Mouse (Mus musculus) midbrain, embryonic 10.5 days (tissue): ENCODE measurements around the gene Sec22c. TPM values are rescaled to one million over a fixed set of nuclear protein-coding genes. Genes with fewer than 3 reads are reported as not detected.

Experiments
- DNase-seq: peaks from one replicate; pipeline ENCODE4 v3.0.0-alpha.2; 2017; ENCODE audit warnings: low spot score
- H3K27ac ChIP-seq: fragments of 300-500 bp; sonication (generic); replicated peaks from 2 replicates; pipeline ENCODE4 v1.5.1; 2016; ENCODE audit warnings: mild to moderate bottlenecking
- H3K27me3 ChIP-seq: fragments of 300-500 bp; sonication (generic); 2 replicates; pipeline ENCODE4 v1.6.1; 2016; ENCODE audit warnings: low read depth, mild to moderate bottlenecking; ENCODE audit not compliant: poor library complexity, severe bottlenecking
- H3K36me3 ChIP-seq: fragments of 300-500 bp; sonication (generic); 2 replicates; pipeline ENCODE4 v1.6.1; 2016; ENCODE audit warnings: mild to moderate bottlenecking, moderate library complexity
- H3K4me1 ChIP-seq: fragments of 300-500 bp; sonication (generic); 2 replicates; pipeline ENCODE4 v1.6.1; 2016
- H3K4me3 ChIP-seq: fragments of 300-500 bp; sonication (generic); 2 replicates; pipeline ENCODE4 v1.5.1; 2016; ENCODE audit warnings: mild to moderate bottlenecking, moderate library complexity
- H3K9me3 ChIP-seq: fragments of 300-500 bp; sonication (generic); replicated peaks from 2 replicates; pipeline ENCODE4 v1.6.1; 2016; ENCODE audit warnings: mild to moderate bottlenecking
- WGBS: fragments of 180-500 bp; shearing (Covaris S2); methylation state at CpG from one replicate; pipeline ENCODE4 v1.1.7; 2016; 5-methylcytosine and 5-hydroxymethylcytosine counted together
- polyA plus RNA-seq: library from polyadenylated mRNA; unstranded; fragments of >200 nt; fragmentation: Nextera tagmentation; extraction: Ambion mirVana; gene quantifications from 2 replicates; pipeline ENCODE4 v1.2.1, GENCODE M21; 2016

The Sec22c gene
- 18.4 and 21.9 TPM in 2 replicates for polyA plus RNA-seq

- peak within 1 kb of the TSS; percentile 88 for H3K4me3 ChIP-seq
- 1% methylated on average over 69 of the region's 69 CpGs for WGBS
- DNase-seq = peak; percentile 94
- peaks cover 19% of the 10 kb centered on the region; the same call in 1 of the 2 replicates for H3K27me3 ChIP-seq
- 0 out of 2 replicates have a peak, but pooled peaks cover 5% of the 10 kb centered on the region for H3K36me3 ChIP-seq
- no peaks in the 10 kb centered on the region for H3K9me3 ChIP-seq
- peaks cover 33% of the 10 kb centered on the region for H3K4me1 ChIP-seq
- peak within 1 kb of the TSS; percentile 96 for H3K27ac ChIP-seq
Observed at GRCm38 (mm10) chr9:121704646-121705625, at the start of gene Sec22c. Gene Sec22c (minus strand): TSS chr9:121705490.

GRCm38 (mm10) chr9:121754624-121755023 lies 49.3 kb upstream of the Sec22c start:
- WGBS = 91% methylated on average over 3 of the region's 3 CpGs
- H3K4me3 ChIP-seq = no peak overlapping the region
- peaks cover 74% of the 10 kb centered on the region for H3K36me3 ChIP-seq
- no peaks in the 10 kb centered on the region for H3K27me3 ChIP-seq
- no peaks in the 10 kb centered on the region for H3K9me3 ChIP-seq
- DNase-seq = no peak
- no peak overlapping the region for H3K27ac ChIP-seq
- H3K4me1 ChIP-seq = peaks cover 22% of the 10 kb centered on the region

GRCm38 (mm10) chr9:121752774-121753173 lies 47.5 kb upstream of the Sec22c start:
- Histone ChIP-seq H3K4me1 (peaks cover 3% of the 10 kb centered on the region), H3K4me3 (no peak overlapping the region), H3K9me3 (no peaks in the 10 kb centered on the region), H3K27me3 (no peaks in the 10 kb centered on the region), H3K27ac (no peak overlapping the region), H3K36me3 (peaks cover 93% of the 10 kb centered on the region)
- WGBS = 98% methylated on average over 9 of the region's 9 CpGs
- no peak for DNase-seq

- no peak for DNase-seq
- Histone ChIP-seq H3K4me3 (no peak overlapping the region), H3K9me3 (no peaks in the 10 kb centered on the region), H3K36me3 (peaks cover 95% of the 10 kb centered on the region), H3K4me1 (no peaks in the 10 kb centered on the region), H3K27me3 (no peaks in the 10 kb centered on the region), H3K27ac (no peak overlapping the region)
- WGBS = 89% methylated on average over 8 of the region's 8 CpGs
Observed at GRCm38 (mm10) chr9:121744051-121744450, 38.8 kb upstream of the Sec22c start.

GRCm38 (mm10) chr9:121741168-121741567 lies 35.9 kb upstream of the Sec22c start:
- Histone ChIP-seq H3K9me3 (no peaks in the 10 kb centered on the region), H3K27me3 (no peaks in the 10 kb centered on the region), H3K27ac (no peak overlapping the region), H3K4me1 (no peaks in the 10 kb centered on the region), H3K4me3 (no peak overlapping the region), H3K36me3 (peaks cover 77% of the 10 kb centered on the region)
- 97% methylated on average over 3 of the region's 3 CpGs for WGBS
- DNase-seq = no peak

- no peaks in the 10 kb centered on the region for H3K9me3 ChIP-seq
- peaks cover 77% of the 10 kb centered on the region for H3K36me3 ChIP-seq
Observed at GRCm38 (mm10) chr9:121740490-121740889, 35.2 kb upstream of the Sec22c start.

GRCm38 (mm10) chr9:121719347-121720331 lies 14.3 kb upstream of the Sec22c start:
- Histone ChIP-seq H3K4me3 (peak overlapping the region; percentile 95), H3K36me3 (peaks cover 5% of the 10 kb centered on the region), H3K27me3 (no peaks in the 10 kb centered on the region), H3K9me3 (no peaks in the 10 kb centered on the region), H3K4me1 (peaks cover 27% of the 10 kb centered on the region), H3K27ac (peak overlapping the region; percentile 97)
- DNase-seq = peak; percentile 47
- WGBS = under 1% methylated on average over 81 of the region's 87 CpGs

More at GRCm38 (mm10) chr9:121740490-121740889, 35.2 kb upstream of the Sec22c start:
- Histone ChIP-seq H3K4me1 (no peaks in the 10 kb centered on the region), H3K4me3 (no peak overlapping the region), H3K27ac (no peak overlapping the region), H3K27me3 (no peaks in the 10 kb centered on the region)
- DNase-seq = no peak
- 92% methylated on average over 6 of the region's 6 CpGs for WGBS

- no peaks in the 10 kb centered on the region for H3K9me3 ChIP-seq
- under 1% methylated on average over 61 of the region's 61 CpGs for WGBS
- peak; percentile 97 for DNase-seq
Observed at GRCm38 (mm10) chr9:121718792-121719318, 13.6 kb upstream of the Sec22c start, which contains the start of gene Nktr. Gene Nktr (plus strand): TSS chr9:121719169.

GRCm38 (mm10) chr9:121718070-121718705 lies 12.9 kb upstream of the Sec22c start:
- H3K27me3 ChIP-seq = no peaks in the 10 kb centered on the region
- H3K4me3 ChIP-seq = peak overlapping the region; percentile 95
- 66% methylated on average over 15 of the region's 15 CpGs for WGBS
- peaks cover 27% of the 10 kb centered on the region for H3K4me1 ChIP-seq
- peak overlapping the region; percentile 97 for H3K27ac ChIP-seq
- DNase-seq = peak; percentile 24
- no peaks in the 10 kb centered on the region for H3K9me3 ChIP-seq
- peaks cover 12% of the 10 kb centered on the region for H3K36me3 ChIP-seq

More at GRCm38 (mm10) chr9:121718792-121719318, 13.6 kb upstream of the Sec22c start, which contains the start of gene Nktr:
- Histone ChIP-seq H3K4me1 (peaks cover 27% of the 10 kb centered on the region), H3K27me3 (no peaks in the 10 kb centered on the region), H3K36me3 (peaks cover 6% of the 10 kb centered on the region), H3K27ac (peak within 1 kb of the TSS; percentile 97), H3K4me3 (peak within 1 kb of the TSS; percentile 95)

- Histone ChIP-seq H3K4me3 (no peak overlapping the region), H3K4me1 (peaks cover 27% of the 10 kb centered on the region), H3K36me3 (peaks cover 20% of the 10 kb centered on the region), H3K27ac (no peak overlapping the region), H3K27me3 (no peaks in the 10 kb centered on the region), H3K9me3 (no peaks in the 10 kb centered on the region)
- no peak for DNase-seq
- 88% methylated on average over 2 of the region's 2 CpGs for WGBS
Observed at GRCm38 (mm10) chr9:121717048-121717447, 11.8 kb upstream of the Sec22c start.

- Histone ChIP-seq H3K9me3 (no peaks in the 10 kb centered on the region), H3K4me3 (peak overlapping the region; percentile 96), H3K27ac (peak overlapping the region; percentile 91), H3K27me3 (peaks cover 19% of the 10 kb centered on the region; the same call in 1 of the 2 replicates), H3K4me1 (peaks cover 21% of the 10 kb centered on the region), H3K36me3 (peaks cover 17% of the 10 kb centered on the region)
- under 1% methylated on average over 18 of the region's 18 CpGs for WGBS
- no peak for DNase-seq
Observed at GRCm38 (mm10) chr9:121710584-121710975, 5.3 kb upstream of the Sec22c start.
